Mouse (Mus musculus) testis, postnatal 14 days (tissue): Measurements from ENCODE around the gene Rbpj.

Source experiments
- DNase-seq: peaks from one replicate; pipeline ENCODE4 v3.0.0; 2021; ENCODE audit warnings: low spot score

The Rbpj gene

DNA sequence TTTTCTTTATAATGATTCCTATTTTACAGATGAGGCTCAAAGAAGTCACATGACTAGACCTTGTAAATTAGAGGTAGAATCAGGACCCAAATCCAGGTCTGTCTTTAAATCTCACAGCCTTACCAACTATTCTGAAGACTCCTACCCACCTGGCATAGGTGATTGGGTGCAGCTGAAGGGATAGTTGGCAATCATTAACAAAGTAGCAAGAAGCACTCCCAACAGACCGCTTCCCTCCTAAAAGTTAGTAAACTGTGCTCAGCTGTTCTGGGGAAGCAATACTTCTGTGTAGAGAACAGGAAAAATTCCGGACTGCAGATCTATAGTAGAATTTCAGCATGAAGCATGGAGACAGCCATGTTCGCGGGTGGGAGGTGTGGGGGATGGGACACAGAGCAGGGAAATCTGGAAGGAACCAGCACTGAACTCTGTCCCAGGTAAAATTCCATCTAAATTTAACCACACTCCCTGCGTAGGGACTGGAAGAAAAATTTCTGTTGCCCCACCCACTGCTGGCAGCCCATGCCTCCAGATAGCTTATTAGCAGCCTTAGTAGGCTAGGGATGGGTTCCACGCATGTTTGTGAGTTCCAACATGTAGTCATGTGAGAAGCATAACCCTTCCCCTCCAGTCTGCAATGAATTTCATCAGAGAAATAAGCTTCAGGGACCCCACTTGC lies 3.3 kb downstream of the Rbpj start:
- peak; percentile 21 for DNase-seq

DNA sequence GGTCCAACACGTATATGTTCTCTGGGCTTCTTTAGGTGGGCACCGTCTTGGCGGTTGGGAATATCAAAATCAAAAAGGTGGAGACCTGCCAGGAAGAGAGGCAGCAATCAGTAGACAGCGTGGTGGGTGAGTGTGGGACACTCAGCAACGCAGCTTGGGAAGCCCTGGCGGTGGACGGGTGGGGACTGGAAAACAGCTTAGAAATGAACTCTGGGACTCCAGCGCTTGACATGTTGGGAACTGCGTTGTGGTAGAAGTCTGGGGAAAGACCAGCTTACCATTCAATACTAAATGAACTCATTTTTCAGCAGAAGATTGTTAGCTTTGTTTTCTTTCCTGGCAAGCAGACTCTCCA lies 3.8 kb downstream of the Rbpj start:
- no peak for DNase-seq

DNA sequence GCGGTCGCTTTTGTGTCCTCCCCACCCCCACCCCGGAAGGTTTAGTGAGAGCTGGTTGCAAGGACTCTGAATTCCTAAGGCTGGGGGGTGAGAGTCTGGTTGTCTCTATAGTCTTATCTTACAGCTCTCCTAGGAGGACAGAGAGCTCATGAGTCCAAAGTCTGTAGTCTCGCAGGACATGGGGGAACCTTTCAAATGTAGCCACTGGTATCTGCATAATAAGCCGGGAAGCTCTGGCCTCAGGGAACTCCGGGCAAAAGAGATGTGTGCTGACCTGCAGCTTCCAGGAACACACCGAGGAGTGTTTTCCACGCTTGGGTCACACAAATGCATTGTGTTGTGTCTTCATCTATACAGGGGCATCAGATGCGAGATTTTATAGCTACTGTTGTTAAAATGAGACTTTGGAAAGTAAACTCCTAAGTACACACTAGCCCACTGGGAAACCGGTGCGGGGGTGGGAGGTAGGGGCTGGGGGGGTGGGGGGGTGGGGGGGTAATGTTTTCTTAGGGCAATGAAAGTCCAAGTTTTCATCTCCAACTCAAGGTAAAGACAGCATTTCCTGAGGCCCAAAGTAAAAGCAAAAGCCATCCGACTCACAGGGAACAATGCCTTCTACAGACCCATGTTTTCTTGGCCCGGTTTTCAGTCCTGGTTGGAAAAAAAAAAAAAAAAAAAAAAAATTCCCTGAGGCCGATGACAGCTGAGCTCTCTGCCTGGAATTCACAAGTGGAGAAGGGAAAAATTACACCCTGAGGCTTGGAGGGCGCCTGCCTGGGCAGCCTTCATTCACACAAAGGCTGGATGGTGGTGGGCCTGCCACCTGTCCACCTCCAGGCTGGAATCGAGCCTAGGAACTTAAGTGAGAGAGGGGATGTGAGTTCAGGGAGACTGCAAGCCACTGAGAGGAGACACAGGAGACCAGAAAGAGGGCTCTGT lies 4.5 kb downstream of the Rbpj start:
- no peak for DNase-seq

DNA sequence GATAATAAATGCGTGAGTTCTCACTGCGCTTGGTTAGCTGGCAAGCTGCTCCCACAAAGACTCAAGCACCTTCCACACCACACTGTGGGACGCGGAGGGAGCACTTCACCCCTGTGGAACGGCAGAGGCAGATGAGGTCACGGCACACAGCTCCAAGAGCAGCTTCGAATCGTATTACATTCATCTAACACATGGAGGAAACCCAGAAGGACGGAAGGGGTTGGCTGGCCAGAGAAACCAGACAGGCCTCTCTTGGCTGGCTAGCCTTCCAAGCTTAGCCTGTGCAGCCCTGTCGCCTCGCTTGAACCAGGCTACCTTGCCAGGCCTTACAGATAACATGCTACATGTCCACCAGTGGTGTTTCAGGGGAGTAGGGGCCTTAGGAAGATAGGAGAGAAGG lies 6.5 kb downstream of the Rbpj start:
- no peak for DNase-seq

DNA sequence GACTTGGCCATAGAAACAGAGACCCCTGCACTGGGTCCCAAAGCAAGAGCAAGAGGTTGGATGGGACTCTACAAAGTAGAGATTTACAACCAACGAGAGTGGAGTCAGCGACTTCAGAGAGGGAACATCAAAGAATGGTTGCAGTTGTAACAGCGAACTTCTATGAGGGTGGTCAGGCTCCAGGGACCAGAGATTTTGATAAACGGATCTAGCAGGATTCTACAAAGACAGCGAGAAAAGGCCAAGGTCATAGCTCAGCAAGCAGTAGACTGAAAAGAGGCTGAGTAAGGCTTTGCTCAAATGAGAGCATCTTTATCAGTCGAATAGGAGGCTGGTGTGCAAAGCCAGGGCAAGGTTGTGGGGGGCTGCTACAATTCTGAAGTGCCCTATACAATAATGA lies 13.2 kb downstream of the Rbpj start:
- DNase-seq = no peak

DNA sequence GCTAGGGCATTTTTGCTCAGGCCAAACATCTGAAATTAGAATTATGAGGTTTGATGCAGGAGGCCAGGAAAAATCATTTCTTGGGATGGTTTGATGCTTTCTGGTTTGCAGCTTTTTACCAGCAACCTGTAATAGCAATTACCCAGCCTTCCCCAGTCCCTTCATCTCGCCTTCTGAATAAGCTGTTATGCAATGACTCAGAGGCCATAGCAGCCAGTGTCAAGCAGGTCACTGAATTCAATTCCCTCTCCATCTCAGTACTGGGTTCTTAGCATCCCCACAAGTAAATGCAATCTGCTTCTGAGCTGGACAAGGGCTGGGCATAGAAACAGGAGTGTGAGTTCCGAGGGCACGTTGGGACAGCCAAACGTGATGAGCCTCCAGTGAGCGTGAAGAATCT lies 13.9 kb downstream of the Rbpj start:
- DNase-seq = no peak

DNA sequence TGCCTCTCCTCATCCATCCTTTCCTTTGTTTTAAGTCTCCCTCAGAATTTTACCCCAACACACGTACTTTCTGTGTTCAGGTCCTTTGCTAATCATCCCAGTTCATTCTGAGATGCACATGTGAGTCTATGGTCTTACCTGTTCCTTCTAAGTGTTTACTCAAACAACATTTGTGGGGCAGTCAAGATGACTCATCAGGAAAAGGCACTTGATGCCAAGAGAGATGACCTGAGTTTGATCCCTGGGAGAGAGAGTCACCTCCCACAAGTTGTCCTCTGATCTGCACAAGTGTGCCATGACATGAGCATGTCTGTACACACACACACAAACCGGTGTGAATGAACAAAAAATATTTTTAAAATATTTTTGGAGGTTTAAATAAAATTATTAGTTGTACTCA lies 15.1 kb downstream of the Rbpj start:
- DNase-seq = no peak

DNA sequence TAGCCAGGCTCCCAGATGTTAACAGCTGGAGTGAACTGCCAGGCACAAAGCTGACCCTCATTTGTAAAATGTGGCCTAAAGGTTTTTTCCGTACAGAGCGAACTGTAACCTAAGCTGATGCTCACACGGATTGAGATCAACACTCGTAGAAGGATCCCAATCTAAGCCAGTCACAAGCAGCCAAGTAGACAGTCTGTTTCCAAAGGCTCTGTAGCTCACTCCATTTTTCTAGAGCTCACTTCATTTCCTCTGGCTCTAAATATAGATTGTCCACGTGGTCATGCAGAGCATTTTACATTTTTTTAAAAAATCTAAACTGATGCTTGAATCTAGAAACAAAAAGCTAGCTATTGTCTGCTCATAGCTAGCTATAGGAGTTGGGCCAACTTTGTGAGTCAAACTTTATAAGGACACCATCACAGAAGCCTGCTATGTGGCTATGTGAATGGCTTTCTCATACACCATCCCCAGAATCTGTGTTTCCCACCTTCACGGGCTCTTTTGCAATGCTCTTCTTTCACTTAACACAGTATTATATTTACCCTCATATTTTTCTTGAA lies 19.2 kb downstream of the Rbpj start:
- DNase-seq = no peak

DNA sequence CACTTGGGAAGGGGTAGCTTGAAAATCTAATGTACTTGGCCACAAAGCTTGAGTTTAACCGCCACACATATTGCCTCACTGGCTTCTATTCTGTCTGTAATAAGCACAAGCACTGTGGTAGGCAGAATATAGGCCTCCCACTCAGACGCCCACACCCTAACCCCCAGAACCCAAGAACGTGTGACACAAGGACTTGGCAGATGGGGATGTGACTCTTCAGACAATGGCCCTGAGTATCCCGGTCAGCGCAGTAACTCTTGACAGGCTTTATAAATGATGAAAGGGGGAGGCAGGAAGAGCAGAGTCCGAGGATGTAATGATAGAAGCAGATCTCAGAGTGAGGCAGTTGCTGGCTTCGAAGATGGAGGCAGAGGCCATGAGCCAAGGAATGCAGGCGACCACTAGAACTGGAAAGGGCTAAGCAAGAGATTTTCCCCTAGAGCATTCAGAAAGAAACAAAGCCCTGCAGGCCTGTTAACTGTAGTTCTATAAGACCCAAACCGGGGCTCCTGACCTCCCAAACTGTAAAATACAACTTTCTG lies 20.1 kb downstream of the Rbpj start:
- DNase-seq = no peak

DNA sequence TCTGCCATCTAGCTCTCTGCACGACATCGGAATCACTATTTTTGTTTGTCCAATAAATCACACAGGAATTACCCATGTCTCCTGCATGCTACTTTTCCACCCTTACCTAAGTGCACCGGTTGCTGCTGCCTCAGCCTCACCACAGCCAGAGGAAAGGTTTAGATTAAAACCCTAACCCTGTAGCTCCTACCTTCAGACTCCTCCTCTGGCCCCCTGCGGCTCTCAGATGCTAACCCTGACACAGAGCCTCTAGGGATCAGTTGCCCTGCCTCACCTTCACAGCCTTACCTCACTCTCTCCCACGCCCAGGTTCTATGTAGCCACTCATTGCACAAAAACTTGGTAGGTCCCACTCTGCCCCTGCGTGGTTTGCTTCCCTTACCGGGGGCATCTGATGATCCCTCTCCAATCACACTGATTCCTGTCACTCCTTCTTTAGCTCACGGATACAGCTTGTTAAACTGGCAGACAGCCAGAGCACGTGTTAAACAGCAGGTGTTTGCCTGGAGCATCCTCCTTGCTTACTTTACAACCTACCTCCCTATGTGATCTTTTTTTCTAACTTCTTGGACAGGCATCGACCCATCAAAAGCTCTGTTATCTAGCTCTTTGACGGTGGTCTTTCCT lies 21.1 kb downstream of the Rbpj start:
- DNase-seq = no peak

DNA sequence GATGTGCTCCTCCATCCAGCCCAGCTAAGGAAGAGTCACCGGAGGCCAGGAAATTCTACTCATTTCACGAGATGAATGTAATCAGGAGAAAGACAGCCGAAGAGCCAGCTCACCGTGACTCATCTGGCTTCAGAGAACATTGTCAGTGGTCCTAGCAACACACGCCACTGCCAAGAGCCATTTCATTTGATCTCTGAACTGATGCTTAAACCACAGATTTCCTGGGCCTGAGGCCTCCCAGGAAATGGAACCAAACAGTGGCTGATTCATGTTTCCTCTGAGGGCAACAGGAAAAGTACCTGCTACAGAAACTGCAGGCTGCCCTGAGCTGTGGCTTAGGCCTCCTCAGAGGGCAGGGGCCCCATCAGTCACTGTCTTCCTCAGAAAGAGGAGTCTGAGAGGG lies 24.7 kb downstream of the Rbpj start:
- no peak for DNase-seq

DNA sequence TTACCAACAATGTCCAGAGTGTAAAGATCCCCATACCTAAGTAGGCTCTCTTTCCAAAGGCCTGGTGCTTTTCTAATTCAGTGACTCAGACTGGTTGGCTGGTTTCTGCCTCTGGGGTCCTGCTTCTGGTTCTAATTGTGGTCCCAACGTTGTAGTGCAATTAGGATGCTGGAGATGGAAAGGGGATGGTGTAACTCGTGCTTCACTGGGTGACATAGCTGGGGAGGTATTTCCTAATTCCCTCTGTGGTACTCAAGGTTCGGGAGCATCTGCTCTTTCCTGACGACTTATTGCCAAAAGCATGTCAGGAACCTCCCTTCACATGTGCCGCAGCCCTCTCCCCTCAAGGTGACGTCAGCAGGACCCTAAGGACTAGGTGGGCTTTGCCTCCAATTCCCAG lies 27.8 kb downstream of the Rbpj start:
- no peak for DNase-seq

DNA sequence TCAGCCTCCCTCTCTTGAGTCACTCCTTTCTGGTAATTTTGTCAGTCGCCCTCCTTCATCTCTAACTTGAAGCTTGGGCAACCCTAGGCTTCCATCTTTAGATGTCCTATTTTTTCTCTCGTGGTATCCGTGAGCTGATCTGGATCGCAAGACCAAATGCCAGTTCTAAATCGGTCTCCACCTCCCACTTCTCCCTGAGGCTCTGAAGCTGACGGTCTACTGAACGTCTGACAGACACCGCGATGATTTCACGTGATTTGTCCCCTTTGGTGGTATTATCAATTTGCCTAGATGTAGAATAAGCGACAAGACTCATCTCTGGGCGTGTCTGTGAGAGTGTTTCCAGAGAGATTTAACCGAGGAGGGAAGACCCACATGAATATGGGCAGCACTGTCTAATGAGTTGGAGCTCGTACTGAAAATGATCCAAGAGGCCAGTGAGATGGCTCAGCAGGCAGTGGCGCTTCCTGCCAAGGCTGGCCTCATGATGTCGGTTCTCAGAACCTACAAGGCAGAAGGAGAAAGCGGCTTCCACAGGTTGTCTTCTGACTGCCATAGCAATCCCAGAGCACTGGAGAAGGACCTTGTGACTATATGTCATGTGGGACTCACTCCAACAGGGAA lies 28.7 kb downstream of the Rbpj start:
- DNase-seq = no peak

DNA sequence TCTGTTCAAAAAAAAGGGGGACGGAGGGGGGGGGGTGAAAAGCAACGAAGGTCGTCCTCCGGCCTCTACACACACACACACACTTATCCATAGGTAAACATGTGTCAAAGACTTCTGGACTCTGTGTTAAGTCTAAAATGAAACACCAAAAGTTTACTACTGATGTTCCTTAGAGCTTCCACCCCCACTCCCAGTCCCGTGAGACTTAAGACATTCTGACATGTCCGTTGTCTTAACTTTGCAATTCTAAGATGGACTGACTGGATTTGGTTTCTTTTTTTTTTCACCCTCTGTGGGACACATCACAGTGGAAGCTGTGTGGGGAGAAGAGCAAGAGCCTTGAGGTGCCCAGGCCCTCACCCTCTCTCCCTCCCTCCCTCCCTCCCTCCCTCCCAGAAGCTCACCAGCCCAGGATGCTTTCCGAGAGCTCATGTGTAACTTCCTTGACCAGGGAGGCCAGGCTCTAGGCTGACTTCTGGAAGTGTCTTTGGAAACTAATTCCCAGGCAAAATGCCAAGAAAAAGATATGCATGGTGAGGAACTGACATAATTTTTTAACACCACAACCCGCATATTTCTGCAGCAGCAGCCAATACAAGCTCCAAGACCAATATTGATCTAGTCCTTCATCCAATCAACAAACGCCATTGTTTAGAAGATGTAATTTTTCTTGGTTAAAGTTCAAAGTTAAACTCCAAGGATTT lies 31.0 kb downstream of the Rbpj start:
- DNase-seq = no peak

DNA sequence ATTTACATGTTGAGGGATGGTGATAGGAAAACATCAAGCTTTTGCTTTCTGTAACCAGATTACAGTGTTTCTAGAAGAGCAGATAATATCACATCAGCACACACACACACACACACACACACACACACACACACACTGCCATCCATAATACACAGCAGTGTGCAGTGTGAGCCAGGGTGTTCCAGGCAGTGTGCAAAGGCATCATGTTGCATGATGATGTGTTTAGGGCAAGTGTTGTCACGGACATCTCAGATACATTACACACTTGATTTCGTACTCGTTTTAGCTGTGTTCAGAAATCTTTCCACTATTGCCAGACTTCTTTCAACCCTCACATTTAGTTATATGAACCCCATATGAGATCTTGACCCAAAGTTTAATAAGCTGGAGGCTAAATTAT lies 33.6 kb downstream of the Rbpj start:
- no peak for DNase-seq

DNA sequence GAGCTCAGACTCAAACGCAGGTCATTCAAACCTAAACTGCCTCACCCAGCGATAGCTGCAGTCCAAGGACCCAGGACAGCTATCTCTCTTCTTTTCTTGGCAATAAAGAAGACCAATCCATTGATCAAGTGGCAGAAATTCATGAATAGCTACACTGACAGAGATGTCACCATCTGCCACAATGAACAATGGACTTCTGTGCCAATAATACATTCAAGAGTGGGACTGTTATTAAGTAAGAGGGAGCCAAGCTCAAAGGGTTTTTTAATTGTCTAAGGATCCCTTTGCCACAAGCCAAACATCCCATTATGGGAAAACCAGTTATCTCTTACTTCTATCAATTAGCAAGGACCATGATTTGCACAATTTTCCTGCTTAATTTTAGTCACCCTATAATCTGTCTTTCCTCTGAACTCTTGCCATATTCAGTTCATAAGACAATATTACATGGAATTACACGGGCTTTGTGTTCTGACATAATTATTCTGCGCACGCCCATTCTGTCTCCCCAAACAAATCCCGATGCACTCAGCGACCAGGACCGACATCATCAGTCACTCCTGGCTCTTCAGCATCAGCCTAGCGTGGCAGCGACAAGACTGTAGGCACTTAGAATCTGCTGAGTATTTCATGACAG lies 34.7 kb downstream of the Rbpj start:
- DNase-seq = no peak

DNA sequence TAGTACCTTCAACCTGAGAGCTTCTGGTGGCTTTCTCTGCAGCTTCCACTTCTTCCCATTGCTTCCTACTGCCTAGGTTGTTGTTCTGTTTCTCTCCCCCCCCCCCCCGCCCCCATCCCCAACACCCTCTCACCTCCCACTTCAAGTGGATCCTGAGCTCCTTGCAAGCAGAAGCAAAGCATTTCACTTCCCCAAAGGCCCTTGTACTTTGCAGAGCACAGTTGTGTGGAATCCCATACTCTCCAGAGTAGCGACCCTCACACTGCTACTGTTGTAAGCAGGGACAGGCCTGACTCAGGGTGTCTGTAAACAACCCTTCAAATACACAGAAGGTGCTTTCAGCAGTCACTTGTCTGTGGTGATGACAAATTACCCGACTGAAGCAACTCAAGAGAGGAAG lies 37.3 kb downstream of the Rbpj start:
- DNase-seq = no peak

DNA sequence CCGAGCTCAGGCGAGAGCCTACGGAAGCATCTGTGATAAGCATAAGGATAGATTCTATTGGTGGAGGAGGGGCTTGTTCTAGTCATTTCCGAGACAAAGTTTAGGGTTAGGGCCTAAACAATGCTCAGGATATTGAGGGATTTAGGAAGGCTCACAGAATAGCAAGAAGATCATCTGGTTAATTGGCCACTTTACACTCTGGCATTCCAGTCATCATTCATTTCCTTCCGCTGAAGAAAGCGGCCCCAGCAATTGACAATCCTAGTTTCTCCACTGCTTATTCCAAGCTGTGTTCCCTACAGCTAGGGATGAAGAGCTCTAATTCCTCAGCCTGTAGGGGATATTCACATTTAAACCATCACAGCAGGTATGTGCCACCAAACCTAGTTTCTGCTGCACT lies 39.8 kb downstream of the Rbpj start:
- no peak for DNase-seq

DNA sequence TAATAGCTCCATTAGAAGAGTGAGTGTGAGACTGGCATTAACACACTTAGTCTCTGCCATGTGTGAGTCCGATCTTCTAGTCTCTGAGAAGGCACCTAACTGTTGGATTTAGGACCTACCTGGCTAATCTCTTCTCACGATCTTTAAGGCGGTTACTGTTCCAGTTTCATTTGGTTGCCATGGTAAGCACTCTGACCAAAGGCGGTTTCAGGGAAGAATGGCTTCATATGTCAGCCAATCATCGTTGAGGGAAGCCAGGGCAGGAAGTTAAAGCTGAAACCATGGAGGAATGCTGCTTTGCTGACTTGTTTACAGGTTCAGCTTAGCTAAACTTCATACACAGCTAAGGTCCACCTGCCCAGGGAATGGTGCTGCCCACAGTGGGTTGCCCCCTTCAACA lies 41.4 kb downstream of the Rbpj start:
- DNase-seq = no peak

DNA sequence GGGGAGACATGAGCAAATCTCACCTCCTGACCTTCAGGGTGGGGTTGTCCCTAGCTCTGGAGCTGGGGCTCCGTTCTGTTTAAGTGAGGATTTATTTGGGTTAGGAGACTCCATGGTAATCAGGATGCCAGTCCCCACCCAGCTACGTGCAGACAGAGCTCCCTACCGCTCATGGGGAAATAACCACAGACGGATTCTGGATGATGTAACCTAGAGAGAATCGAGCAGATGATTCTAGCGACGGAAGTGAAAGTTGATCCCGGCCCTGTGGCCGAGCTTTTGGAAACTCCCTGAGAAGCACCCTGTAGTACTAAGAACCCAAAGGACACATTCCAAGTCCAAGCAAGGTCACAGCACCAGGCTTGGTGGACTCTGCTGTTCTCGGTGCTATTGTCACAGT lies 43.5 kb downstream of the Rbpj start:
- peak; percentile 8 for DNase-seq

DNA sequence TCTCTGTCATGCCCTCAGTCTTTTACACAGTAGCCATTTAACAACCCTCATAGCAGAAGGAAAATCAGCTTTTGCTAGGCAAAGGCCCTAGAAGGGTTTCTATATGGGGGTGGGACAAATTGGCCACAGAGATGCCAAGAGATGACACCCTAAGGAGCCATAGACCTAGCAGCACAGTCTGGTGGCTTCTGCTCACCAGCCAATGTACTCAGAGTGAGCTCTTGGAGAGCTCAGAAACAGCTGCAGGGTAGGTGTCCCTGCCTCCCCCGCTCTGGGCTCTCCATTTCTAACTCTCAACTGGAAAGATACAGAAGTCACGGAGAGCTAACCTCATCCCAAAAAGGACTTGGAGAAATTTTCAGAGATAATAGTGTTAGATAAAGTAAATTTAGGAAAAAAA lies 44.0 kb downstream of the Rbpj start:
- no peak for DNase-seq
